Mouse (Mus musculus) regulatory T cell (primary cell): Measurements from ENCODE around the gene Rgs14.

ENCODE experiments used
- in situ Hi-C: fragments of 300-600 bp; cut with MboI, MseI; formaldehyde crosslinking; loops from one replicate; pipeline ENCODE4 v1.15.1; 2025; ENCODE audit warnings: high pct_unique_total_duplicates

Rgs14 gene

GRCm38 (mm10) chr13:55369531-55370114, at the start of gene Rgs14:
TSS of gene Rgs14 (plus strand) at chr13:55369732.
- in situ Hi-C loops = no loop called here

- in situ Hi-C loops = no loop called here
These were observed 49.5 kb upstream of the Rgs14 start, which contains the start of gene Prelid1 for GRCm38 (mm10) chr13:55319931-55320533. TSS of gene Prelid1 (plus strand) at chr13:55320500.

- in situ Hi-C loops = no loop called here
These were observed 48.0 kb upstream of the Rgs14 start, which contains the start of gene Rab24 for GRCm38 (mm10) chr13:55321434-55322129. TSS of gene Rab24 (minus strand) at chr13:55321946.

GRCm38 (mm10) chr13:55322130-55322825, 47.3 kb upstream of the Rgs14 start:
- in situ Hi-C loops = no loop called here

DNA sequence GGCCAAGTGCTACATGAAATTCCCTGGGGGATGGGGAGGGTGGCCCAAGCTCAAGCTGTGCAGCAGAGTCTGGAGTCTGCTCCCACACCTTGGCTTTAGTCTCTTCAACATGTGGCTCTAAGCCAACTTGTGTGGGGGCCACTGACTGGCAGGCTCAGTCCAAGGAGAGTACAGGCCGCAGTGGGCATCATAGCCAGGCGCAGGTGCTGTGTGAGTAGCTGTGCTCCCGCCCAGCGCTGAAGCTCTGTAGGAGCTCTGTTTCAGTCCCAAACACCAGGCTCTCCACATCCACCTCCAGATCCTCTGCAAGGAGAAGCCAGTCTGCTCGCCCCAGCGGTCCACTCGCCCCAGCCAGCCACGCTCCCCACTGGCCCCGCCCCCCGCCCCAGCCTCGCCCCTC, 43.9 kb upstream of the Rgs14 start:
- in situ Hi-C loops = no loop called here

DNA sequence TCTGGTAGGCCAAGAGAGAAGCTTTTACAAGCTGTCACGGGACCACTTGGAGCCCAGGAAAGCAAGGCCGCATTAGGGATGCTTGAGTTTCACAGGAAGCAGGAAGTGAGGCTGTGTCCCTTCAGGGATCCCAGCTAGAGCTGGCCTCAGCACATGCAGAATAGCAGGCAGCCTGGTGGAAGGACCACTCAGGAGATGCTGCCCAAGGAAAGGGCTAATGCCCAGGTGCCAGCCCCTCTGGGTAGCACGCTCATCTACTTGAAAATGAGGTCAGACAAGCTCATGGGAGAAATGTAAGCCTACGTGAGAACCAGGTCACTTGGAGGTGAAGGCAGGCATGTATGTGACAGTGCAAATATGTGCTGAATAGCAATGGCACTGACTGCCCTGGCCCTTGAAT, 42.4 kb upstream of the Rgs14 start:
- in situ Hi-C loops = no loop called here

GRCm38 (mm10) chr13:55327633-55328032, 41.9 kb upstream of the Rgs14 start:
- in situ Hi-C loops = no loop called here

DNA sequence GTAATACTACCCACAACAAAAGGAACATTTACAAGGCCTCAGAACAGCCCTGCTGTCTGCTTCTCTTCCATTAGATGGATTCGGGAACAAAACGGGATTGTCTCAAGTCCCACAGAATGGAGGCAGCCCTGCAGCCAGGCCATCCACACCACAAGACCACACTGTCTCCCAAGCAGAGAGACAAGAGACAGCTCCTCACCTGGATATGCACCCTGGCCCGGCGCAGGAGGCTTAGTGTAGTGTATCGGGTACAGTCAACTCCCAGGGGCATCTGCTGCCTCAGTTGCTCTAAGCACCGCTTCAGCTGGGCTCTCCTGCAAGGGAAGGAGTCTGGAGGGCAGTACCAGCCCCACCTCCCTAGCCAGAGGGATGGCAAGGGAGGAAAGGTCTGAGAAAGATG, 41.4 kb upstream of the Rgs14 start:
- in situ Hi-C loops = no loop called here

GRCm38 (mm10) chr13:55328641-55329040, 40.9 kb upstream of the Rgs14 start:
- in situ Hi-C loops = no loop called here

DNA sequence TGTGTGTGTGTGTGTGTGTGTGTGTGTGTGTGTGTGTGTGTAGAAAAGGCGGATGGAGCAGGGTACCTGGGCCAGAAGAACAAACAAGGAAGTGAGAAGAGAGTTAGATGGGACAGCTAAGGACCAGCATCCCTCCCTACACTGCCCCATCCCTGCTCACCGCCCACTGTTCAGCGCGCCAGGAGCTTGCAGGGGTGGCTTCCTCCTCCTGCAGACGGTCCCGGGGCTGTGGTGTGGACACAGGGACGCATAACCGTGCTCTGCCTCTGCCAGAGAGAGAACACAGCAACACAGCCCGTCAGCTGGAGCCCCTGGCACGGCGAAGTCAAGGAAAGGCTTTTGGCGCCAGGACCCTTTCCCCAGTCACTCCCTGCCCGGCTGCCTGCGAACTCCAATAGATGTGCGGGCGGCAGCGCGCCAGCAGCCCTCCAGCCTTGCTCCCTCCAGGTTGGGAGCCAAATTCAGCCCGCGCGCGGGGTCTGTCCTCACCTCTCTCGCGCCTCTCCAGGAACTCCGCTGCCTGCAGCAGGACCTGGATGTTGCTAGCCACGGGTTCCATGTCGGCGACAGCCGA, 40.3 kb upstream of the Rgs14 start:
- in situ Hi-C loops = no loop called here

- in situ Hi-C loops = no loop called here
These were observed 39.6 kb upstream of the Rgs14 start, which contains the start of gene Mxd3 for GRCm38 (mm10) chr13:55329683-55330566. TSS of gene Mxd3 (minus strand) at chr13:55329823.

DNA sequence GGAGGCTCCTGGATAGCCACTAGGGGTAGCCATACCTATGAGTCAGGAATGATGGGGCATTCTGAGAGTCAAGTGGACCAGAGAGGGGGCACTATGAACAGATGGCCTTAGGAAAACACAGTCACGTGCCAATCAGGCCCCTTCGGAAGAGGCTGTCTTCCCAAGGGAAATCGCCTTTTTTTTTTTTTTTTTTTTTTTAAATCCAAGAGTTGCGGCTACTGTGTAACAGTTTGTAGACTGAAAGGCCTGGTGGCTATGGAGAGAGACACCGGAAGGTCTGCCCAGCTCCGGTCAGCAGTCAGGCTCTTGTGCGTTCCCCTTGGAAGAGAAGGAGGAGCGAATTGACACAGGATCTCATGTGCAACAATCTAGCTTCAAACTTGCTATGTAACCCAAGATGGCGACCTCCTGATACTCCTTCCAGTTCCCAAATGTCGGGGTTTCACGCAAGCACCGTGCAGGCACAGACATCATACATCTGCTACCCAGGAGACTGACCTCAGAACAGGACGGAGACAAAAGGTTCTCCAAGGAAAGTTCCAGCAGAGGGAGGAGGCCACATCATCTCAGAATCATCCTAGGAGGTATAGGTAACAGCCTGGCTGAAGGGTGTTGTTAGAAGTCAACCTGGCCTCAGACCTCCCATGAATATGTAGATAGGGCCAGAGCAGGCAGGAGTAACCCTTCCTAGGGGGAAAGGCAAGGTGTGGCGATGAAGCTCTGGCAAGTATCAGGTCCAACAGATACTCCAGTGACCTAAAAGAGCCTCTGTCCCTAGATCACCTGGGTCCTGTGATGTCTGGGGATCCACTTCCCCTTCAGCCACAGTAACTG, 38.7 kb upstream of the Rgs14 start:
- in situ Hi-C loops = no loop called here

DNA sequence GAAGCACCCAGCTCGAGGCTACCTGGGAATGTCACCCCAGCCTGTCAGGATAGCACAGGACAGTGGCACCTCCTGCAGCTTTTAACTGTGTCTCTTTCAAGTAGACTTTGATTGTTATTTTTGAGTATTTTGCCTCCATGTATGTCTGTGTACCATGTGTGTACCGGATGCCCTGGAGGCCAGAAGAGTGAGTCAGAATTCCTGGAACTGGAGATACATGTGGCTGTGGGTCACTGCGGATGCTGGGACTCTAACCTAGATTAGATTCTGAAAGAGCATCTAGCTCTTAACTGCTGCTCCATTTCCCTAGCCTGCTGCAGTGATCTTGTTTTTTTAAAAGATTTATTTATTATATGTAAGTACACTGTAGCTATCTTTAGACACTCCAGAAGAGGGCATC, 37.2 kb upstream of the Rgs14 start:
- in situ Hi-C loops = no loop called here

- in situ Hi-C loops = no loop called here
These were observed 33.8 kb upstream of the Rgs14 start for GRCm38 (mm10) chr13:55335701-55336100.

DNA sequence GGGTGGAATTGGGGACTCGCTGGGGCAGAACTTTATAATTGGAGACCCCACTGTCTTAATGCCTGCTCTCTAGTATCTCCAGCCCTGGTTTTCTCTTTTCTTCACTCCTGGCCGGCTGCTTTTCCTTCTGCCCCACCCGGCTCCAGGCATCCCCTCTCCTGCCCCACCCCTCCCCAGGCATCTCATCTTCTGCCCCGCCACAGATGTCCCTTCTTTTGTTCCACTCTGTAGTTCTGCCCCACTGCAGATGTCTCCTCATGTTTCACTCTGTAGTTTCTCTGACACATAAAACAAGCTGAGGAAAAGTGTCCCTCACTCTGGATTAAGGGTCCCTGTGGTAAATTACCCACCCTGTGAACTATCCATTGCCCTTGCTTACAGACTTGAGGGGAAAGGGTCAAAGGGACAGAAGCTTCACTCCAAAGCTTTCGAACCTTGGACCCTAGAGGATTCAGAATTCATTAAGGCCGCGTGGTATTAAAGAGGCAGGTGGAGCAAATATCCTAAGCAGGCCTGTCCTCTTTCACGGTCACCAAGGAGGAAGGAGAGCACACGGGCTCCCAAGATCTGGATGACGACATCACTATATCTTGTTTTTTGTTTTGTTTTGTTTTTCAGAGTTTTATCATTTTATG, 32.1 kb upstream of the Rgs14 start:
- in situ Hi-C loops = no loop called here

DNA sequence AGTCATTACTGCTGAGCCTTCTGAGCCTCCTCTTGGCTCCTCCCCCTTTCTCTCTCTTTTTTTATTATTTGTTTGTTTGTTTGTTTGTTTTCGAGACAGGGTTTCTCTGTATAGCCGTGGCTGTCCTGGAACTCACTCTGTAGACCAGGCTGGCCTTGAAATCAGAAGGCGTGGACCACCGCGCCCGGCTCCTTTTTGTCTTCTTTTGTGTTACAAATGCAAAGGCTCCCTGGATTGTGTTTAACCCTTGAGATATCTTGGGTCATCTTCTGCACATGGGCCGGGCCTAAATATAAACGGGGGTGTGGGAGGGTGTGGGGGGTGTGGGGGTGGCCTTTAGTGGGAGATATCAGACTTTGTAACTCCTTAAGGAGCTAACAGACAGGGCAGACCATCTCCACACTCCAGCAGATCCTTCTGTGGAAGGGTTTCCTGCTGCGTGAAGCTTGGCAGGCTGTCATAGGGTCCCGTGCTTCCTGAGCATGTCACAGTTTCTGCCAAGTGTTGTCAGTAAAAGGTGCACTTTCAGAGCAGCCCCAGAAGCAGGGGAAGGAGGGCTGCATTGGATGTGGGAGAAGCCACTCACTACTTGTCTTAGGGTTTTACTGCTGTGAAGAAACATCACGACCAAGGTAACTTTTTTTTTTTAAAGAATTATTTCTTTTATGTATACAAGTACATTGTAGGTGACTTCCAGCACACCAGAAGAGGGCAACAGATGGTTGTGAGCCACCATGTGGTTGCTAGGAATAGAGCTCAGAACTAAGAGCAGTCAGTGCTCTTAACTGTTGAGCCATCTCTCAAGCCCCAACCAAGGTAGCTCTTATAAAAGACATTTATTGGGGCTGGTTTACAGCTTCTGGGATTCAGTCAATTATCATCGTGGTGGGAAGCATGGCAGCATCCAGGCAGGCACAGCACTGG, 31.1 kb upstream of the Rgs14 start:
- in situ Hi-C loops = no loop called here

GRCm38 (mm10) chr13:55339259-55339658, 30.3 kb upstream of the Rgs14 start:
- in situ Hi-C loops = no loop called here

DNA sequence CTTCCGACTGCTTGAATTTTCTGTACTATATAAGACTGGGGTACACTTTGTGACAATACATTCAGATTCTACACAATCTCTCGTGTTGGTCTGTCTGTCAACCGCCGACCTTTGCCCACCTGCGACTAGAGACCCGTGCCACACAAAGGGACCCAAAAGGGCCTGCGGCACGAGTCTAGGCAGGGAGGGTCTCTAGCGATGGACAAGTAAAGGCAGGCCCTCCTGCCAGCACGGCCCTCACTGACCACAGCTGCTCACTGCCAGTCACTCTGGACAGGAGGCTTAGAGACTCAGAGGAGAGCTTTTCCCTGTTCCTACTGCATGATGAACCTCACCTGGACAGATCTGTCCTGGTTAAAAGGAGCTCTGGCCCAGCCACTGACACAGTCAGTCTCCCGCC, 27.1 kb upstream of the Rgs14 start:
- in situ Hi-C loops = no loop called here

GRCm38 (mm10) chr13:55344286-55344685, 25.2 kb upstream of the Rgs14 start:
- in situ Hi-C loops = no loop called here
